Mouse (Mus musculus) mouse embryonic stem cell (cell line): ENCODE results near the gene Vps13a.
"Not testable (repeated sequence)": the region's sequence is repeated elsewhere in the genome, so short reads cannot be mapped to it uniquely, and the experiment has no call there.

Source experiments
- in situ Hi-C, 2 experiments: fragments of 300-500 bp; cut with MboI; formaldehyde crosslinking; loops; 1 replicate in 1 of 2; 3 replicates in 1 of 2; pipeline ENCODE4 v1.14.3; 2019 to 2020; ENCODE audit warnings: low sequenced_read_pairs in 2 of 2, low pct_unique_long_range_greater_than_20kb in 1 of 2, mixed read lengths in 1 of 2; ENCODE audit not compliant: unreplicated experiment in 1 of 2

Vps13a gene

GRCm38 (mm10) chr19:16777391-16777790 is 3.3 kb downstream of the Vps13a start:
- in situ Hi-C loops = not testable (repeated sequence)

- in situ Hi-C loops = no loop called here
These were observed 7.3 kb downstream of the Vps13a start for GRCm38 (mm10) chr19:16773237-16774016.

- in situ Hi-C loops = no loop called here
These were observed 13.3 kb downstream of the Vps13a start for GRCm38 (mm10) chr19:16767407-16767806.

- in situ Hi-C loops = not testable (repeated sequence)
These were observed 23.3 kb downstream of the Vps13a start for GRCm38 (mm10) chr19:16757439-16757838.

- in situ Hi-C loops = no loop called here
These were observed 24.9 kb downstream of the Vps13a start for GRCm38 (mm10) chr19:16755854-16756253.

- in situ Hi-C loops = no loop called here
These were observed 25.5 kb downstream of the Vps13a start for GRCm38 (mm10) chr19:16755226-16755625.

- in situ Hi-C loops = no loop called here
These were observed 27.6 kb downstream of the Vps13a start for GRCm38 (mm10) chr19:16753151-16753550.

- in situ Hi-C loops = no loop called here
These were observed 43.9 kb downstream of the Vps13a start for GRCm38 (mm10) chr19:16736854-16737253.

- in situ Hi-C loops = no loop called here
These were observed 52.0 kb downstream of the Vps13a start for GRCm38 (mm10) chr19:16728729-16729128.

GRCm38 (mm10) chr19:16715249-16715648 is 65.5 kb downstream of the Vps13a start:
- in situ Hi-C loops = no loop called here

- in situ Hi-C loops = no loop called here
These were observed 78.9 kb downstream of the Vps13a start for GRCm38 (mm10) chr19:16701790-16702189.

GRCm38 (mm10) chr19:16684922-16685321 is 95.8 kb downstream of the Vps13a start:
- in situ Hi-C loops = no loop called here

GRCm38 (mm10) chr19:16684210-16684609 is 96.5 kb downstream of the Vps13a start:
- in situ Hi-C loops = no loop called here

GRCm38 (mm10) chr19:16625610-16626395 is 154.9 kb downstream of the Vps13a start:
- in situ Hi-C loops = no loop called here

GRCm38 (mm10) chr19:16624994-16625393 is 155.7 kb downstream of the Vps13a start:
- in situ Hi-C loops = no loop called here

GRCm38 (mm10) chr19:16623154-16623553 is 157.6 kb downstream of the Vps13a start:
- in situ Hi-C loops = no loop called here

GRCm38 (mm10) chr19:16607634-16608033 is 173.1 kb downstream of the Vps13a start:
- in situ Hi-C loops = no loop called here

GRCm38 (mm10) chr19:16602026-16602425 is 178.7 kb downstream of the Vps13a start:
- in situ Hi-C loops = no loop called here

GRCm38 (mm10) chr19:16599298-16599970 is 181.3 kb downstream of the Vps13a start:
- in situ Hi-C loops = loop anchor here in 1 of 2 experiments (10.0 kb wide), 1 partner anchor 235 kb away; no protein-coding TSS in a partner anchor
